In genomic region chr1:40000476-40000875, GRCm38 (mm10) we compare ENCODE assay signal across 14 mouse cellular contexts.
DNase-seq lines count a peak whose midpoint lies in the region; ATAC-seq and TF ChIP-seq lines count a peak whose summit lies in the region.
"Had no signal": no experiment of that assay in that cellular context is flagged by ENCODE, and none has a peak within 500 bp of the region (broad histone marks: within the 10 kb centered on the region; RNA-seq: fewer than 3 reads in every experiment).

No protein-coding gene starts in this region.

- no peaks in the 10 kb centered on the region for H3K9me3 ChIP-seq in forebrain, embryonic 14.5 days (replicated peaks; ENCODE audit: control insufficient read depth, low read length)
- H3K9me3 ChIP-seq in forebrain, postnatal 0 days (ENCODE audit: low read length) = no peaks in the 10 kb centered on the region
- no peaks in the 10 kb centered on the region for H3K9me3 ChIP-seq in kidney, embryonic 16.5 days (ENCODE audit: low read length)
- no peaks in the 10 kb centered on the region for H3K9me3 ChIP-seq in midbrain, embryonic 14.5 days (ENCODE audit: control insufficient read depth, low read length)
- H3K9me3 ChIP-seq in midbrain, embryonic 13.5 days = no peaks in the 10 kb centered on the region

- DNase-seq in forebrain, embryonic 14.5 days (ENCODE audit: low spot score) = no peak
- no peak for DNase-seq in forebrain, postnatal 0 days
- DNase-seq in kidney, postnatal 36 days = no peak
- DNase-seq in midbrain, embryonic 14.5 days = no peak
- DNase-seq in R1 (ENCODE audit: low read depth, low spot score) = peak; percentile 18
- DNase-seq in gastrocnemius, adult 2 months = no peak
- DNase-seq: gastrocnemius, postnatal 25 days; thymus, adult 18-20 months had no signal

- no peak overlapping the region for H3K4me2 ChIP-seq in forebrain, embryonic 14.5 days (ENCODE audit: low read length)
- H3K4me2 ChIP-seq in forebrain, postnatal 0 days (ENCODE audit: low read depth) = no peak overlapping the region
- H3K4me2 ChIP-seq in kidney, embryonic 16.5 days (replicated peaks; ENCODE audit: low read depth, low read length) = no peak overlapping the region
- no peak overlapping the region for H3K4me2 ChIP-seq in midbrain, embryonic 14.5 days (ENCODE audit: low read length)
- no peak overlapping the region for H3K4me2 ChIP-seq in midbrain, embryonic 13.5 days (replicated peaks)
- H3K4me2 ChIP-seq: heart, embryonic 11.5 days had no signal

- peaks cover 98% of the 10 kb centered on the region for H3K36me3 ChIP-seq in forebrain, embryonic 14.5 days (ENCODE audit: control insufficient read depth, insufficient read depth, low read length)
- peaks cover 75% of the 10 kb centered on the region for H3K36me3 ChIP-seq in forebrain, postnatal 0 days (ENCODE audit: insufficient read depth)
- H3K36me3 ChIP-seq in kidney, embryonic 16.5 days (ENCODE audit: insufficient read depth, low read length) = peaks cover 70% of the 10 kb centered on the region
- peaks cover 95% of the 10 kb centered on the region for H3K36me3 ChIP-seq in midbrain, embryonic 14.5 days (ENCODE audit: control insufficient read depth, insufficient read depth, low read length)
- peaks cover 96% of the 10 kb centered on the region for H3K36me3 ChIP-seq in midbrain, embryonic 13.5 days

- no peak for ATAC-seq in forebrain, embryonic 14.5 days
- ATAC-seq in forebrain, postnatal 0 days = no peak
- ATAC-seq in kidney, embryonic 16.5 days (ENCODE audit: low FRiP score, low TSS enrichment) = peak; percentile 71
- ATAC-seq in midbrain, embryonic 14.5 days (ENCODE audit: low FRiP score, low TSS enrichment) = peak; percentile 31; the same call in 1 of the 2 replicates
- ATAC-seq in midbrain, embryonic 13.5 days = no peak
- ATAC-seq: Patski had no signal

- no peaks in the 10 kb centered on the region for H3K4me1 ChIP-seq in forebrain, embryonic 14.5 days (ENCODE audit: control insufficient read depth, insufficient read depth, low read length)
- H3K4me1 ChIP-seq in forebrain, postnatal 0 days (ENCODE audit: insufficient read depth) = no peaks in the 10 kb centered on the region
- H3K4me1 ChIP-seq in kidney, embryonic 16.5 days (ENCODE audit: insufficient read depth, low read length) = no peaks in the 10 kb centered on the region
- H3K4me1 ChIP-seq in midbrain, embryonic 14.5 days (ENCODE audit: control insufficient read depth, insufficient read depth, low read length) = no peaks in the 10 kb centered on the region
- H3K4me1 ChIP-seq in midbrain, embryonic 13.5 days (replicated peaks) = no peaks in the 10 kb centered on the region

- H3K4me3 ChIP-seq in forebrain, embryonic 14.5 days (ENCODE audit: low read depth, low read length) = no peak overlapping the region
- no peak overlapping the region for H3K4me3 ChIP-seq in forebrain, postnatal 0 days (ENCODE audit: low read depth, low read length)
- H3K4me3 ChIP-seq in kidney, embryonic 16.5 days (ENCODE audit: low read length) = no peak overlapping the region
- H3K4me3 ChIP-seq in midbrain, embryonic 14.5 days (replicated peaks; ENCODE audit: low read depth, low read length) = no peak overlapping the region
- no peak overlapping the region for H3K4me3 ChIP-seq in midbrain, embryonic 13.5 days (replicated peaks)
- H3K4me3 ChIP-seq in gastrocnemius, adult 2 months = no peak overlapping the region
- H3K4me3 ChIP-seq: myocyte had no signal

- no peaks in the 10 kb centered on the region for H3K27me3 ChIP-seq in forebrain, embryonic 14.5 days (replicated peaks; ENCODE audit: control insufficient read depth, insufficient read depth, low read length)
- H3K27me3 ChIP-seq in forebrain, postnatal 0 days (ENCODE audit: insufficient read depth, low read length) = no peaks in the 10 kb centered on the region
- H3K27me3 ChIP-seq in kidney, embryonic 16.5 days (ENCODE audit: insufficient read depth, low read length) = no peaks in the 10 kb centered on the region
- H3K27me3 ChIP-seq in midbrain, embryonic 14.5 days (ENCODE audit: control insufficient read depth, insufficient read depth, low read length) = no peaks in the 10 kb centered on the region
- no peaks in the 10 kb centered on the region for H3K27me3 ChIP-seq in midbrain, embryonic 13.5 days
- H3K27me3 ChIP-seq: Patski had no signal

- TF ChIP-seq CTCF in forebrain, postnatal 0 days (IDR thresholded peaks at IDR 0.05; ENCODE audit: low read depth) = no peak
- TF ChIP-seq CTCF in gastrocnemius, adult 2 months (IDR thresholded peaks at IDR 0.05) = no peak

- intact Hi-C loops in gastrocnemius, adult 2 months (cut with DNase I) = loop anchor here (2.0 to 5.0 kb wide), 2 partner anchors 87 to 116 kb away; no protein-coding TSS in a partner anchor

- WGBS in forebrain, embryonic 14.5 days = 83% methylated on average over 16 of the region's 16 CpGs
- WGBS in forebrain, postnatal 0 days = 80% methylated on average over 16 of the region's 16 CpGs
- WGBS in kidney, embryonic 16.5 days = 36% methylated on average over 16 of the region's 16 CpGs
- 76% methylated on average over 16 of the region's 16 CpGs for WGBS in midbrain, embryonic 14.5 days
- 84% methylated on average over 16 of the region's 16 CpGs for WGBS in midbrain, embryonic 13.5 days

- H3K9ac ChIP-seq in forebrain, embryonic 14.5 days (ENCODE audit: low read length) = no peak overlapping the region
- no peak overlapping the region for H3K9ac ChIP-seq in forebrain, postnatal 0 days
- no peak overlapping the region for H3K9ac ChIP-seq in kidney, embryonic 16.5 days (replicated peaks; ENCODE audit: low read length)
- H3K9ac ChIP-seq in midbrain, embryonic 14.5 days (replicated peaks; ENCODE audit: low read length) = no peak overlapping the region
- no peak overlapping the region for H3K9ac ChIP-seq in midbrain, embryonic 13.5 days (replicated peaks)
- H3K9ac ChIP-seq: liver, embryonic 14.5 days had no signal

- H3K27ac ChIP-seq in forebrain, embryonic 14.5 days (ENCODE audit: low read depth, low read length) = 0 out of 2 replicates have a peak overlapping the region, but pooled peaks have one; percentile 27
- no peak overlapping the region for H3K27ac ChIP-seq in forebrain, postnatal 0 days (ENCODE audit: low read depth, low read length)
- H3K27ac ChIP-seq in kidney, embryonic 16.5 days (ENCODE audit: low read length) = peak overlapping the region; percentile 27; the same call in 1 of the 2 replicates
- H3K27ac ChIP-seq in midbrain, embryonic 14.5 days (replicated peaks; ENCODE audit: low read depth, low read length) = 0 out of 2 replicates have a peak overlapping the region, but pooled peaks have one; percentile 1
- no peak overlapping the region for H3K27ac ChIP-seq in midbrain, embryonic 13.5 days
- no peak overlapping the region for H3K27ac ChIP-seq in gastrocnemius, adult 2 months
- H3K27ac ChIP-seq: liver, embryonic 14.5 days had no signal

Comparison
In these comparisons a context has a peak if more than half of its experiments do, and no peak if none do; other contexts are left out.
1. ATAC-seq: peak in kidney, embryonic 16.5 days (single experiment) and midbrain, embryonic 14.5 days (single experiment); none in forebrain, embryonic 14.5 days (single experiment), forebrain, postnatal 0 days (single experiment) and midbrain, embryonic 13.5 days (single experiment).
2. H3K27ac ChIP-seq: peak in forebrain, embryonic 14.5 days (single experiment), kidney, embryonic 16.5 days (single experiment) and midbrain, embryonic 14.5 days (single experiment); none in forebrain, postnatal 0 days (single experiment), midbrain, embryonic 13.5 days (single experiment) and gastrocnemius, adult 2 months (single experiment).